Comparison of ENCODE assay signal across 11 mouse cellular contexts in the genomic region with DNA sequence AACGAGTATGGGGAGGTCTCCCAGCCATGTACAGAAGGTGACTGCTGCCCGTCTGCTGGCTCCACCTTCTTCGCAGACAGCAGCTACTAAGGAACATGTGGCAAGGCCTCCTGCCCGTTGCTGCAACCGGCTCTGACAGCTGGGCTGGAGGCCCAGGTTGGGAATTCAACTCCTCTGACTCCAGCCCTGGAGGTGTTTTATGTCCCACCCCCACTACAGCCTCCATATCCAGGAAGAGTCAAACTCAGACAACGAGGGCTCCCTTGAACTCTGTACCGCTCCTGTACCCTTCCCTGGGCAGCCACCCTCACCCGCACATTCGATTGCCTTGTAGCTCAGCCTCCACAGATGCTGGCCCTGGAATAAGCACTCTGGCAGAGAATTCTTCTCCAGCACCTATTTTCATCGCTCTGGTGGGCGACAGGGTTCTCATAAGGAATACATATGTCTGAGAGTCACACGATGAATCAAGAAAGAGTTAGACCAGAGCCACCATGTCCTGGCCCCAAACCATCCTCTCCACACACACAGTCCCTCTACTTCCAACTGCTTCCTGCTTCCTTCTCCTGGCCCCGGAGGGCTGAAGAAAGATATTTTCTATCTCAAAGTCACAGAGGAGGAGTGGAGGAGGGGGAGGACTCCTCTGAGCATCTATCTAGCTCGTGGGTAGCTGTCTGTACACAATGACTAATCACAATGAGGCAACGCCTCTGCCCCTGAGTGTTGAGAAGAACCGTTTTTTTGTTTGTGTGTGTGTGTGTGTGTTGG. TPM values are rescaled to one million over a fixed set of nuclear protein-coding genes. Genes with fewer than 3 reads are reported as not detected.
DNase-seq lines count a peak whose midpoint lies in the region; ATAC-seq and TF ChIP-seq lines count a peak whose summit lies in the region.
"Had no signal": no experiment of that assay in that cellular context is flagged by ENCODE, and none has a peak within 500 bp of the region (broad histone marks: within the 10 kb centered on the region; RNA-seq: fewer than 3 reads in every experiment).

No protein-coding gene starts in this region.

- no peaks in the 10 kb centered on the region for H3K27me3 ChIP-seq in heart, embryonic 12.5 days (replicated peaks)
- no peaks in the 10 kb centered on the region for H3K27me3 ChIP-seq in heart, adult 2 months (ENCODE audit: control insufficient read depth, insufficient read depth, low read length)
- H3K27me3 ChIP-seq: hindbrain, embryonic 13.5 days; limb, embryonic 13.5 days; neural tube, embryonic 13.5 days had no signal

- no peak overlapping the region for H3K4me3 ChIP-seq in heart, embryonic 12.5 days
- no peak overlapping the region for H3K4me3 ChIP-seq in heart, adult 2 months
- H3K4me3 ChIP-seq: hindbrain, embryonic 13.5 days; limb, embryonic 13.5 days; neural tube, embryonic 13.5 days had no signal

- H3K9ac ChIP-seq in heart, embryonic 12.5 days: no peak overlapping the region
- no peak overlapping the region for H3K9ac ChIP-seq in heart, adult 2 months (ENCODE audit: low read depth, low read length)
- H3K9ac ChIP-seq: hindbrain, embryonic 13.5 days; limb, embryonic 13.5 days; neural tube, embryonic 13.5 days had no signal

- H3K36me3 ChIP-seq in heart, embryonic 12.5 days: no peaks in the 10 kb centered on the region
- no peaks in the 10 kb centered on the region for H3K36me3 ChIP-seq in heart, adult 2 months (ENCODE audit: control insufficient read depth, insufficient read depth, low read length)
- H3K36me3 ChIP-seq: hindbrain, embryonic 13.5 days; limb, embryonic 13.5 days; neural tube, embryonic 13.5 days had no signal

- no peak for TF ChIP-seq CTCF in heart, adult 2 months (IDR thresholded peaks at IDR 0.05)

- no peak for TF ChIP-seq EP300 in heart, adult 2 months (IDR thresholded peaks at IDR 0.05; ENCODE audit: insufficient read depth, low read depth, low read length)

- peaks cover 29% of the 10 kb centered on the region for H3K4me1 ChIP-seq in heart, embryonic 12.5 days (replicated peaks)
- peaks cover 1% of the 10 kb centered on the region for H3K4me1 ChIP-seq in heart, adult 2 months (ENCODE audit: control insufficient read depth, insufficient read depth, low read length)

- peak overlapping the region; percentile 60 for H3K27ac ChIP-seq in heart, embryonic 12.5 days (ENCODE audit: poor library complexity, severe bottlenecking)
- no peak overlapping the region for H3K27ac ChIP-seq in heart, adult 2 months
- H3K27ac ChIP-seq: hindbrain, embryonic 13.5 days; limb, embryonic 13.5 days; neural tube, embryonic 13.5 days had no signal

- no peak for TF ChIP-seq POLR2A in heart, adult 2 months (IDR thresholded peaks at IDR 0.05; ENCODE audit: insufficient read depth, low read depth, low read length)

- DNase-seq in heart, adult 2 months: no peak
- peak; percentile 17 for DNase-seq in urinary bladder, adult 2 months (ENCODE audit: low spot score)
- DNase-seq in urinary bladder, postnatal 4 days (ENCODE audit: low spot score in 2 of 2): no peak
- DNase-seq in left cerebral cortex, adult 9 months (ENCODE audit: low spot score in 2 of 2): peak; percentile 38 to 62
- DNase-seq in Muller cell, postnatal 12 days (ENCODE audit: inconsistent ontology term): no peak
- DNase-seq in urinary bladder, postnatal 14 days (ENCODE audit: low spot score): no peak
- DNase-seq in cerebellum, postnatal 36 days: no peak

- H3K9me3 ChIP-seq in heart, embryonic 12.5 days (replicated peaks): 0 out of 2 replicates have a peak, but pooled peaks cover 4% of the 10 kb centered on the region
- H3K9me3 ChIP-seq: hindbrain, embryonic 13.5 days; limb, embryonic 13.5 days; neural tube, embryonic 13.5 days had no signal

- ATAC-seq in heart, embryonic 12.5 days (ENCODE audit: insufficient number of reproducible peaks, low FRiP score): peak; percentile 83

- H3K79me2 ChIP-seq in heart, adult 2 months (replicated peaks; ENCODE audit: control insufficient read depth, insufficient read depth, low read length): no peaks in the 10 kb centered on the region

- peak overlapping the region; percentile 11; the same call in 1 of the 2 replicates for H3K4me2 ChIP-seq in heart, embryonic 12.5 days
- H3K4me2 ChIP-seq: hindbrain, embryonic 13.5 days; limb, embryonic 13.5 days; neural tube, embryonic 13.5 days had no signal

- 58% methylated on average over 16 of the region's 16 CpGs for WGBS in heart, embryonic 12.5 days
- WGBS in heart, adult 2 months: 59% methylated on average over 16 of the region's 16 CpGs

- intact Hi-C loops in heart, adult 2 months (cut with DNase I): no loop called here

RNA-seq across cellular contexts. Expression of a gene that starts 12.2 kb away (rescaled TPM):
- 0.40 TPM in 1 of 2 replicates, not detected in the other for polyA plus RNA-seq in heart, embryonic 12.5 days (2016; fragmentation: Nextera tagmentation; extraction: Ambion mirVana)
- under 1 TPM; 0.52 to 0.86 TPM for total RNA-seq in heart, adult 2 months (2021)
- polyA plus RNA-seq in heart, adult 2 months (2012; rRNA removed): 1.6 and 709 TPM in 2 replicates
- polyA plus RNA-seq in urinary bladder, adult 2 months (2012; rRNA removed): 0.19 and 0.26 TPM in 2 replicates
- polyA plus RNA-seq: hindbrain, embryonic 13.5 days; limb, embryonic 13.5 days; neural tube, embryonic 13.5 days had no signal

RNA-seq across cellular contexts. Expression of a gene that starts 42.1 kb away (rescaled TPM):
- polyA plus RNA-seq in heart, embryonic 12.5 days (2016; fragmentation: Nextera tagmentation; extraction: Ambion mirVana): 8.3 and 8.6 TPM in 2 replicates
- total RNA-seq in heart, adult 2 months (2021): 10 to 100 TPM; 11.8 to 12.2 TPM
- 9.3 and 12.7 TPM in 2 replicates for polyA plus RNA-seq in heart, adult 2 months (2012; rRNA removed)
- polyA plus RNA-seq in urinary bladder, adult 2 months (2012; rRNA removed): 4.2 and 6.3 TPM in 2 replicates

Comparison
In these comparisons a context has a peak if more than half of its experiments do, and no peak if none do; other contexts are left out.
1. DNase-seq: peak in urinary bladder, adult 2 months (single experiment) and left cerebral cortex, adult 9 months (2 of 2); none in heart, adult 2 months (0 of 2), urinary bladder, postnatal 4 days (0 of 2), Muller cell, postnatal 12 days (single experiment), urinary bladder, postnatal 14 days (single experiment) and cerebellum, postnatal 36 days (0 of 2).